Mouse (Mus musculus) heart, postnatal 0 days (tissue): ENCODE results near the gene Tbx20.

Experiments used
- CTCF ChIP-seq: IDR thresholded peaks from 2 replicates; pipeline ENCODE4 v1.5.1; 2016; ENCODE audit warnings: antibody characterized with exemption, control low read depth, low read depth
- EP300 ChIP-seq: IDR thresholded peaks from 2 replicates; pipeline ENCODE4 v1.6.1; 2016; ENCODE audit warnings: antibody characterized with exemption, low read depth

DNA sequence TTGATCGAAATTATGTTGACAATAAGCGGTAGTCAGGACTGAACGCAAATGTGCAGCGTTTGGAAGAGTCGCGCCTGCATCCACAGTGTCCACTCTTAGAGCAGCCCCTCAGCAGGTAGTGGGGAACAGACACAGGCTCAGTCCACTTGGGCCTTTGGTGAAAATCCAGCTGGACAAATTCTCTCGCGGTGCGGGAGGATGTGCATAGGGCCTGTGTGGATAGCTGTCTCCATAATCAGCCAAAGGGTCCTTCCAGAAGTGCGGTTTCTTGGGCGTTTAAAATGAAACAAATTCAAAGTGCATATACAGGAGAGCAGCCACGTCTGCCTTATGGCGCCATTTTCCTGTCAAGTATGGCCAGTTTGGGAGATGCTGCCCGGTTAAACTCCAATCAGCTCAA, 4.5 kb upstream of the Tbx20 start:
- no peak for TF ChIP-seq EP300
- no peak for TF ChIP-seq CTCF
